Mouse (Mus musculus) hindbrain, embryonic 10.5 days (tissue): ENCODE measurements around the gene Psmb2. TPM values are rescaled to one million over a fixed set of nuclear protein-coding genes. Genes with fewer than 3 reads are reported as not detected.

Experiments
- DNase-seq: peaks from one replicate; pipeline ENCODE4 v3.0.0-alpha.2; 2017; ENCODE audit warnings: low spot score
- H3K27ac ChIP-seq: fragments of 300-500 bp; sonication (generic); 2 replicates; pipeline ENCODE4 v1.5.1; 2016; ENCODE audit warnings: mild to moderate bottlenecking, moderate library complexity
- H3K27me3 ChIP-seq: fragments of 300-500 bp; sonication (generic); 2 replicates; pipeline ENCODE4 v1.6.1; 2016; ENCODE audit warnings: mild to moderate bottlenecking; ENCODE audit not compliant: poor library complexity, insufficient read depth, severe bottlenecking
- H3K36me3 ChIP-seq: fragments of 300-500 bp; sonication (generic); 2 replicates; pipeline ENCODE4 v1.6.1; 2016; ENCODE audit warnings: mild to moderate bottlenecking, moderate library complexity
- H3K4me1 ChIP-seq: fragments of 300-500 bp; sonication (generic); replicated peaks from 2 replicates; pipeline ENCODE4 v1.6.1; 2016; ENCODE audit warnings: mild to moderate bottlenecking
- H3K4me3 ChIP-seq: fragments of 300-500 bp; sonication (generic); 2 replicates; pipeline ENCODE4 v1.5.1; 2016; ENCODE audit warnings: mild to moderate bottlenecking, moderate library complexity
- H3K9me3 ChIP-seq: fragments of 300-500 bp; sonication (generic); 2 replicates; pipeline ENCODE4 v1.6.1; 2016; ENCODE audit warnings: mild to moderate bottlenecking, moderate library complexity
- WGBS: fragments of 180-500 bp; shearing (Covaris S2); methylation state at CpG from one replicate; pipeline ENCODE4 v1.1.7; 2016; 5-methylcytosine and 5-hydroxymethylcytosine counted together
- polyA plus RNA-seq: library from polyadenylated mRNA; unstranded; fragments of >200 nt; fragmentation: Nextera tagmentation; extraction: Ambion mirVana; gene quantifications from 2 replicates; pipeline ENCODE4 v1.2.1, GENCODE M21; 2016

Gene Psmb2
- polyA plus RNA-seq = 581 and 598 TPM in 2 replicates

GRCm38 (mm10) chr4:126677054-126678003, at the start of gene Psmb2:
Psmb2 (plus strand) TSS chr4:126677630.
- H3K4me3 ChIP-seq = peak within 1 kb of the TSS; percentile 100
- H3K9me3 ChIP-seq = no peaks in the 10 kb centered on the region
- peaks cover 11% of the 10 kb centered on the region for H3K4me1 ChIP-seq
- 0 out of 2 replicates have a peak, but pooled peaks cover 4% of the 10 kb centered on the region for H3K36me3 ChIP-seq
- no peaks in the 10 kb centered on the region for H3K27me3 ChIP-seq
- peak; percentile 99 for DNase-seq
- peak within 1 kb of the TSS; percentile 91 for H3K27ac ChIP-seq
- WGBS = 3% methylated on average over 48 of the region's 48 CpGs

- Histone ChIP-seq H3K4me1 (peaks cover 23% of the 10 kb centered on the region), H3K36me3 (no peaks in the 10 kb centered on the region), H3K9me3 (no peaks in the 10 kb centered on the region), H3K4me3 (no peak overlapping the region), H3K27me3 (peaks cover 44% of the 10 kb centered on the region), H3K27ac (no peak overlapping the region)
- 58% methylated on average over 2 of the region's 2 CpGs for WGBS
- DNase-seq = no peak
These were observed 45.5 kb upstream of the Psmb2 start for GRCm38 (mm10) chr4:126631922-126632321.

GRCm38 (mm10) chr4:126632668-126633067, 44.8 kb upstream of the Psmb2 start:
- Histone ChIP-seq H3K27ac (no peak overlapping the region), H3K4me3 (no peak overlapping the region), H3K9me3 (no peaks in the 10 kb centered on the region), H3K27me3 (peaks cover 38% of the 10 kb centered on the region), H3K4me1 (peaks cover 15% of the 10 kb centered on the region), H3K36me3 (no peaks in the 10 kb centered on the region)
- 74% methylated on average over 3 of the region's 3 CpGs for WGBS
- DNase-seq = no peak

GRCm38 (mm10) chr4:126636330-126636729, 41.1 kb upstream of the Psmb2 start:
- peaks cover 29% of the 10 kb centered on the region for H3K27me3 ChIP-seq
- H3K4me3 ChIP-seq = 0 out of 2 replicates have a peak overlapping the region, but pooled peaks have one; percentile 0
- WGBS = 37% methylated on average over 11 of the region's 11 CpGs
- DNase-seq = no peak
- peaks cover 17% of the 10 kb centered on the region for H3K4me1 ChIP-seq
- no peaks in the 10 kb centered on the region for H3K36me3 ChIP-seq
- no peak overlapping the region for H3K27ac ChIP-seq
- no peaks in the 10 kb centered on the region for H3K9me3 ChIP-seq

GRCm38 (mm10) chr4:126637446-126637845, 40.0 kb upstream of the Psmb2 start:
- H3K27ac ChIP-seq = no peak overlapping the region
- H3K27me3 ChIP-seq = peaks cover 29% of the 10 kb centered on the region
- 80% methylated on average over 4 of the region's 4 CpGs for WGBS
- no peaks in the 10 kb centered on the region for H3K9me3 ChIP-seq
- peaks cover 17% of the 10 kb centered on the region for H3K4me1 ChIP-seq
- H3K36me3 ChIP-seq = no peaks in the 10 kb centered on the region
- no peak overlapping the region for H3K4me3 ChIP-seq
- DNase-seq = no peak

DNA sequence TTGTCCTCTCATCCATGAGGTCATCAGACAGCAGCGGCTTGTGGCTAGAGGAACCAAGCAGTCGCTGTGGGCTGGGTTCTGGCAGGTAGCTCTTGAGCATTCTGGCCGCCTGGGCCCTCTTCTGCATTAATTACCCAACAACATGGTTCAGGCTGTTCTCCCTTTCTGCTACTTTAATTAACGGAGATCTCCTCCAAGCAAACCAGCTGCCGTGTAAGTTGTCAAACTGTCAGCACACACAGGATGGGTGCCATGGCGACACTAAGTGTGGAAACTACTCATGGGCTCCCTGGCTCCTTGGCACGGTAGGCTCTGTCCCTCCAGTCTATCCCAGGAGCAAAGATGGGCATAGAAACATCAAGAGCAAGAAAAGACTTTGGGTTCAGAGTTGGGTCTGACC, 38.1 kb upstream of the Psmb2 start:
- peaks cover 17% of the 10 kb centered on the region for H3K4me1 ChIP-seq
- DNase-seq = no peak
- no peaks in the 10 kb centered on the region for H3K9me3 ChIP-seq
- H3K27ac ChIP-seq = no peak overlapping the region
- H3K27me3 ChIP-seq = peaks cover 29% of the 10 kb centered on the region
- 70% methylated on average over 7 of the region's 7 CpGs for WGBS
- H3K36me3 ChIP-seq = no peaks in the 10 kb centered on the region
- no peak overlapping the region for H3K4me3 ChIP-seq

DNA sequence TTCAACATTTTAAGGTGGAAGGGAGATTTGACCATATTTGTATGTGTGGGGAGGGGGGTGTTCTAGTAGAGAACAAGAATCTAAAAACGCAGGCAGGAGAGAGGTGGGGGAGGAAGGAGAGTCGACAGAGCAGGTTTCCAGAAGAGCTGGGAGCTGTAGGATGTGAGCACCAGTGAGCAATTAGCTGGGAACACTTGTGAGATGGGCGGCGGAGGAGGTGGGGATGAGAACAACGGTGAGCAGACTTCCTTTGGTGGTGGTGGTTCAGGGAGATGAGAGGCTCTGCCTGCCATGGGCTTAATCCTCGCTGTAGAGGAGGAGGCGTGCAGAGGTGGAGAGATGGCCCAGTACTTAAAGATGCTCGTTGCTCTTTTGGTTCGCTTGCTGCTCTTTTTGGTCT, 35.5 kb upstream of the Psmb2 start:
- Histone ChIP-seq H3K27me3 (peaks cover 5% of the 10 kb centered on the region), H3K36me3 (no peaks in the 10 kb centered on the region), H3K27ac (no peak overlapping the region), H3K9me3 (no peaks in the 10 kb centered on the region), H3K4me1 (0 out of 2 replicates have a peak, but pooled peaks cover 4% of the 10 kb centered on the region), H3K4me3 (no peak overlapping the region)
- no peak for DNase-seq
- WGBS = 52% methylated on average over 9 of the region's 9 CpGs

DNA sequence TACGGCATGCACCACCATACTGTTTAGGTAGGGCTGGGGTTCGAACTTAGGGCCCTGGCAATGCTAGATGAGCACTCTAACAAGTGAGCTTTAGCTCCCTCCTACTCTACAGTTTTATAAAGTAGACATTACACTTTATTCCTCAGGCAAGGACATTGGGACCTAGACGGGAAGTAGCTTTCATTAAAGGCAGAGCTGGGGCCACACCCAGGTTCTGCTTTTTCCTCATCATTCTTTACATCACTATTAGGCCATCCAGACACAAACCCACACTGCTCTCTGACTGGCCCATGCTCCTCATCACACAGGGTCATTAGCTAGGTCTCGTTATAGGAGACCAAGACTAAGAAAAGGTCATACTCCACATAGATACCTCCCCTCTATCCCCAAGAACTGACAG, 33.6 kb upstream of the Psmb2 start:
- no peak overlapping the region for H3K4me3 ChIP-seq
- peaks cover 1% of the 10 kb centered on the region; the same call in 1 of the 2 replicates for H3K27me3 ChIP-seq
- no peaks in the 10 kb centered on the region for H3K36me3 ChIP-seq
- DNase-seq = no peak
- no peak overlapping the region for H3K27ac ChIP-seq
- H3K4me1 ChIP-seq = peaks cover 7% of the 10 kb centered on the region; the same call in 1 of the 2 replicates
- 83% methylated on average over 4 of the region's 4 CpGs for WGBS
- no peaks in the 10 kb centered on the region for H3K9me3 ChIP-seq

- DNase-seq = no peak
- H3K36me3 ChIP-seq = no peaks in the 10 kb centered on the region
- no peak overlapping the region for H3K4me3 ChIP-seq
- no peaks in the 10 kb centered on the region for H3K9me3 ChIP-seq
- H3K27me3 ChIP-seq = no peaks in the 10 kb centered on the region
- no peak overlapping the region for H3K27ac ChIP-seq
- WGBS = 81% methylated on average over 10 of the region's 10 CpGs
- H3K4me1 ChIP-seq = peaks cover 3% of the 10 kb centered on the region; the same call in 1 of the 2 replicates
These were observed 33.0 kb upstream of the Psmb2 start for GRCm38 (mm10) chr4:126644333-126644963.

- H3K4me1 ChIP-seq = peaks cover 3% of the 10 kb centered on the region; the same call in 1 of the 2 replicates
These were observed 29.2 kb upstream of the Psmb2 start for GRCm38 (mm10) chr4:126647996-126648910.

DNA sequence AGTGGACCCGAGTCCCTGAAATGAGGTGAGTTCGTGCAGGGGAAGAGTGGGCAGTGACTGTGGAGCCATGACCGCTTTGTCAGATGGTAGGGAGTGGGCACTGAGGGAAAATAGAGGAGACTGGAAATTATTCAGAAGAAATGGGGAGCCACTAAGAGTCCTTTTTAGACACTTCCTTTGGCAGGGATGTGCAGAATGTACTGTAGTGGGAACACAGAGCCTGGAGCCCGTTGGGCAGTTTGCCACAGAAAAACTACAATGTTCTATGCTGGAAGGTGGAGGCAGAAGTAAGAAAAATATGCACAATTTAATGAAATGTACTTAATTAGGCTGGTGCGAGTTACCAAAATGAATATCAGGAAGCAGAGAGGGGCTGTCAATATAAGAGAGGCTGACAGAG, 24.3 kb upstream of the Psmb2 start:
- 83% methylated on average over 5 of the region's 5 CpGs for WGBS

More at GRCm38 (mm10) chr4:126647996-126648910, 29.2 kb upstream of the Psmb2 start:
- 61% methylated on average over 24 of the region's 24 CpGs for WGBS
- H3K4me3 ChIP-seq = no peak overlapping the region
- no peaks in the 10 kb centered on the region for H3K27me3 ChIP-seq
- H3K36me3 ChIP-seq = no peaks in the 10 kb centered on the region
- no peak for DNase-seq
- H3K9me3 ChIP-seq = no peaks in the 10 kb centered on the region
- H3K27ac ChIP-seq = no peak overlapping the region

DNA sequence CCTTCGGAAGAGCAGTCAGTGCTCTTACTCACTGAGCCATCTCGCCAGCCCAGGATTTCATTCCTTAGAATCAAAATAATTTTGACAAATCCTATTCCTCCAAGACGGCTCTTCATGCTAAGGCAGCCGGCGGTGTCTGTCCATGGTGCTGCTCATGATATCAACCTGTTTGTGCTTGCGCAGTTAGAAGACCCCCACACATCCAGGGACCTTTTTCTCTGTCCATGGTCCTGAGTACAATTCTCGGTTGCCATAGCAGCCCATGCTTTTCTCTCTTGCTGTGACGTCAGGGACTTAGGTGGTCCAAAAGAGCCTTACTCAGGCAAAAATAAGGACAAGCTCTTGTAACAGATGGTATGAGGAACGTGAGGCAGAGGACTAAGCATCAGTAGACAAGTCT, 22.1 kb upstream of the Psmb2 start:
- DNase-seq = peak; percentile 70
- no peaks in the 10 kb centered on the region; the same call in 1 of the 2 replicates for H3K27me3 ChIP-seq
- no peaks in the 10 kb centered on the region for H3K36me3 ChIP-seq
- no peak overlapping the region for H3K4me3 ChIP-seq
- no peak overlapping the region for H3K27ac ChIP-seq
- H3K9me3 ChIP-seq = no peaks in the 10 kb centered on the region
- 15% methylated on average over 9 of the region's 9 CpGs for WGBS
- H3K4me1 ChIP-seq = no peaks in the 10 kb centered on the region

More for the DNA sequence above, 24.3 kb upstream of the Psmb2 start:
- Histone ChIP-seq H3K27ac (no peak overlapping the region), H3K4me3 (no peak overlapping the region), H3K36me3 (no peaks in the 10 kb centered on the region), H3K27me3 (no peaks in the 10 kb centered on the region; the same call in 1 of the 2 replicates), H3K4me1 (peaks cover 3% of the 10 kb centered on the region; the same call in 1 of the 2 replicates), H3K9me3 (no peaks in the 10 kb centered on the region)
- no peak for DNase-seq
